Mouse (Mus musculus) T-helper 2 cell (primary cell): ENCODE measurements around the gene Deaf1.
"Not testable (repeated sequence)": the region's sequence is repeated elsewhere in the genome, so short reads cannot be mapped to it uniquely, and the experiment has no call there.

Experiments used
- in situ Hi-C: fragments of 300-600 bp; cut with MboI, MseI; formaldehyde crosslinking; loops from one replicate; pipeline ENCODE4 v1.15.1; 2025; ENCODE audit warnings: high pct_unique_total_duplicates

Gene Deaf1

DNA sequence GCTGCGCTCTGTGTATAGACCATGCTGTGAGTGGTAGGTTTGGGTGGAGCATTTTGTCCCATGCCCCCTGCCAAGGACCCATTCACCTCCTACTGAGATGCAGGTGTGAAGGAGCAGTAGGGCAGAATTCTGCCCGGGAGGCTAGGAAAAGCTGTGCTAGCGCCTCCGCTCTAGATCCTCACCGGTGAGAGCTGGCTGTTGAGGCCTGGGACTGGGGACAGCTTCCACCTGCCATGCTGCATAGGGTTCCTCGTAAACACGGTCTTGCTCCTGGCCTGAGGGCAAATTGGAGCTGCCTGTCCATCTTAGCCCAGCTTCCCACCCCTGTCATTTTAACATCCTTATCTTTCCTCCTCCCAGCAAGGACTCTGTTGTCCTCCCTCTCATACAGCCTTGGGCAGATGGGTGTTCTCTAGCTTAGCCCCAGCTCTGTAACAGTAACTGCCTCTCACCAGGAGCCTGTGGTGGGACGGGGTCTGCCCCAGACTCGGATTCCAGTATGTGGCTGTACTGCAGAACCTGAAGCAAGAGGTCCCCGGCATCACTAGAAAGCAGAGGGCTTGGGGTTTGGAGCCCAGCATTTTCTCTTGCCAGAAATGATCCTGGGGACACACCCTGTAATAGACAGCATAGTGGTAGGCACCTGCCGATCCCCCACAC lies 63.3 kb downstream of the Deaf1 start:
- in situ Hi-C loops = no loop called here

- in situ Hi-C loops = no loop called here
These were observed 63.9 kb downstream of the Deaf1 start for GRCm38 (mm10) chr7:141263640-141264039.

GRCm38 (mm10) chr7:141261480-141261879 lies 66.0 kb downstream of the Deaf1 start:
- in situ Hi-C loops = no loop called here

GRCm38 (mm10) chr7:141256159-141256558 lies 71.3 kb downstream of the Deaf1 start:
- in situ Hi-C loops = no loop called here

DNA sequence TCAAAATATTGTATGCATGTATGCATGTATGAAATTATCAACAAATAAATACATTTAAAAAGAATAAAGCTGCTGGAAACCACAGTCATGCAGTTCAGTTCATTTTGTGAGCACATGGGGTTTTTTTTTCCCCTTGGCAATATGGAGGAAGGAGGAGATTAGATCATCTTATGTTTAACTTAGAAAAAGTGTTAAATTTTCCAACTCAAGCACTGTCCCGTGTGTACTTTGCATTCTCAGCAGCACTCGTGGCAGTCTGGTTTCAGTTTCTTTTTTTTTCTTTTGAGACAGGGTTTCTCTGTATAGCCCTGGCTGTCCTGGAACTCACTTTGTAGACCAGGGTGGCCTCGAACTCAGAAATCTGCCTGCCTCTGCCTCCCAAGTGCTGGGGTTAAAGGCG lies 77.0 kb downstream of the Deaf1 start:
- in situ Hi-C loops = not testable (repeated sequence)
